Mouse (Mus musculus) heart, adult 2 months (tissue): Measurements from ENCODE around the gene Glt8d2. TPM values are rescaled to one million over a fixed set of nuclear protein-coding genes. Genes with fewer than 3 reads are reported as not detected.

Source experiments
- DNase-seq, 2 experiments: peaks; one replicate each; pipeline ENCODE4 v3.0.0; 2021
- H3K27ac ChIP-seq: fragments of 200-600 bp; 2 replicates; pipeline ENCODE4 v1.8.1; 2022
- H3K27me3 ChIP-seq: fragments of 200-500 bp; 2 replicates; pipeline ENCODE4 v1.6.1; 2012; ENCODE audit warnings: mild to moderate bottlenecking, low read length, inconsistent platforms, mixed read lengths; ENCODE audit not compliant: control insufficient read depth, insufficient read depth
- H3K36me3 ChIP-seq: fragments of 200-500 bp; 2 replicates; pipeline ENCODE4 v1.6.1; 2012; ENCODE audit warnings: low read length, inconsistent platforms; ENCODE audit not compliant: control insufficient read depth, insufficient read depth
- H3K4me1 ChIP-seq: fragments of 200-500 bp; 2 replicates; pipeline ENCODE4 v1.6.1; 2011; ENCODE audit warnings: low read length; ENCODE audit not compliant: control insufficient read depth, insufficient read depth
- H3K4me3 ChIP-seq: fragments of 200-600 bp; 2 replicates; pipeline ENCODE4 v1.8.1; 2022
- H3K79me2 ChIP-seq: fragments of 200-500 bp; replicated peaks from 2 replicates; pipeline ENCODE4 v1.6.1; 2012; ENCODE audit warnings: mild to moderate bottlenecking, inconsistent platforms, low read length, moderate library complexity, mixed read lengths; ENCODE audit not compliant: control insufficient read depth, insufficient read depth
- H3K9ac ChIP-seq: fragments of 200-500 bp; 2 replicates; pipeline ENCODE4 v1.6.1; 2012; ENCODE audit warnings: low read depth, mild to moderate bottlenecking, control low read depth, inconsistent platforms, low read length, mixed read lengths
- CTCF ChIP-seq: fragments of 200-600 bp; IDR thresholded peaks from 2 replicates; pipeline ENCODE4 v1.8.1; 2022; ENCODE audit warnings: antibody characterized with exemption, mild to moderate bottlenecking, moderate library complexity
- EP300 ChIP-seq: fragments of 200-500 bp; IDR thresholded peaks from 2 replicates; pipeline ENCODE4 v1.6.1; 2011; ENCODE audit warnings: low read depth, low read length, control low read depth; ENCODE audit not compliant: insufficient read depth
- POLR2A ChIP-seq: fragments of 200-500 bp; IDR thresholded peaks from 2 replicates; pipeline ENCODE4 v1.6.1; 2011; ENCODE audit warnings: mild to moderate bottlenecking, low read depth, low read length, control low read depth; ENCODE audit not compliant: insufficient read depth
- WGBS: fragments of 180-500 bp; shearing (Covaris S2); methylation state at CpG from one replicate; pipeline ENCODE4 v1.1.7; 2018; 5-methylcytosine and 5-hydroxymethylcytosine counted together
- intact Hi-C: fragments of 180-260 bp; cut with DNase I; formaldehyde crosslinking; loops from one replicate; pipeline ENCODE4 v1.15.1; 2025
- polyA plus RNA-seq: library from polyadenylated mRNA; depleted of rRNA; stranded (reverse); fragments of >200 nt; gene quantifications from 2 replicates; pipeline ENCODE4 v1.2.3, GENCODE M21; 2012
- total RNA-seq, 2 experiments: library from RNA; stranded (reverse); gene quantifications; 2 replicates each; pipeline ENCODE4 v1.2.3; 2021

The Glt8d2 gene
- total and polyA plus RNA-seq, 3 experiments, result 2.2 to 3.0 (median 2.8) TPM

- no peaks in the 10 kb centered on the region for H3K36me3 ChIP-seq
- H3K27me3 ChIP-seq, result no peaks in the 10 kb centered on the region
- H3K27ac ChIP-seq, result no peak overlapping the region
- peaks cover 1% of the 10 kb centered on the region for H3K4me1 ChIP-seq
- 70% methylated on average over 6 of the region's 6 CpGs for WGBS
- no peak for DNase-seq
- no peaks in the 10 kb centered on the region for H3K79me2 ChIP-seq
- intact Hi-C loops, result no loop called here
- no peak overlapping the region for H3K9ac ChIP-seq
- no peak for TF ChIP-seq EP300
- TF ChIP-seq CTCF, result no peak
- no peak for TF ChIP-seq POLR2A
- no peak overlapping the region for H3K4me3 ChIP-seq
Measured at GRCm38 (mm10) chr10:82670205-82670604, 20.2 kb downstream of the Glt8d2 start.

GRCm38 (mm10) chr10:82666436-82667234 lies 23.8 kb downstream of the Glt8d2 start:
- peaks cover 1% of the 10 kb centered on the region for H3K4me1 ChIP-seq
- intact Hi-C loops, result loop anchor here (1.0 to 5.0 kb wide), 4 partner anchors 30 to 234 kb away; partner anchors contain the start of gene Hcfc2
- H3K27me3 ChIP-seq, result no peaks in the 10 kb centered on the region
- no peaks in the 10 kb centered on the region for H3K36me3 ChIP-seq
- no peaks in the 10 kb centered on the region for H3K79me2 ChIP-seq
- peak overlapping the region; percentile 33; the same call in 1 of the 2 replicates for H3K4me3 ChIP-seq
- H3K9ac ChIP-seq, result no peak overlapping the region
- H3K27ac ChIP-seq, result no peak overlapping the region
- WGBS, result 10% methylated on average over 22 of the region's 22 CpGs
- DNase-seq, result peak; percentile 83 to 86
- TF ChIP-seq POLR2A, result no peak
- no peak for TF ChIP-seq EP300
- peak; percentile 83 for TF ChIP-seq CTCF

GRCm38 (mm10) chr10:82665951-82666350 lies 24.5 kb downstream of the Glt8d2 start:
- Histone ChIP-seq H3K27ac (no peak overlapping the region), H3K4me1 (peaks cover 1% of the 10 kb centered on the region), H3K4me3 (no peak overlapping the region), H3K9ac (no peak overlapping the region), H3K79me2 (no peaks in the 10 kb centered on the region), H3K27me3 (no peaks in the 10 kb centered on the region), H3K36me3 (no peaks in the 10 kb centered on the region)
- DNase-seq, result no peak
- TF ChIP-seq EP300 (no peak), CTCF (no peak), POLR2A (no peak)
- 59% methylated on average over 3 of the region's 3 CpGs for WGBS
- intact Hi-C loops, result loop anchor here (1.0 to 5.0 kb wide), 4 partner anchors 31 to 235 kb away; partner anchors contain the start of gene Hcfc2

GRCm38 (mm10) chr10:82663289-82663688 lies 27.2 kb downstream of the Glt8d2 start:
- Histone ChIP-seq H3K79me2 (no peaks in the 10 kb centered on the region), H3K4me1 (peaks cover 1% of the 10 kb centered on the region), H3K36me3 (no peaks in the 10 kb centered on the region), H3K4me3 (no peak overlapping the region), H3K27ac (no peak overlapping the region), H3K9ac (no peak overlapping the region), H3K27me3 (no peaks in the 10 kb centered on the region)
- TF ChIP-seq EP300 (no peak), POLR2A (no peak), CTCF (no peak)
- intact Hi-C loops, result no loop called here
- no peak for DNase-seq
- 95% methylated on average over 2 of the region's 2 CpGs for WGBS

- Histone ChIP-seq H3K4me1 (peaks cover 1% of the 10 kb centered on the region), H3K9ac (no peak overlapping the region), H3K36me3 (no peaks in the 10 kb centered on the region), H3K27me3 (no peaks in the 10 kb centered on the region), H3K79me2 (no peaks in the 10 kb centered on the region), H3K4me3 (no peak overlapping the region), H3K27ac (no peak overlapping the region)
- intact Hi-C loops, result no loop called here
- DNase-seq, result no peak
- WGBS, result 58% methylated on average over 14 of the region's 14 CpGs
- TF ChIP-seq CTCF (no peak), EP300 (no peak), POLR2A (no peak)
Measured at GRCm38 (mm10) chr10:82662267-82662990, 28.0 kb downstream of the Glt8d2 start.

GRCm38 (mm10) chr10:82661820-82662219 lies 28.6 kb downstream of the Glt8d2 start:
- Histone ChIP-seq H3K27ac (no peak overlapping the region), H3K9ac (no peak overlapping the region), H3K27me3 (no peaks in the 10 kb centered on the region), H3K79me2 (no peaks in the 10 kb centered on the region), H3K36me3 (no peaks in the 10 kb centered on the region), H3K4me1 (peaks cover 1% of the 10 kb centered on the region), H3K4me3 (no peak overlapping the region)
- WGBS, result 81% methylated on average over 8 of the region's 8 CpGs
- intact Hi-C loops, result no loop called here
- DNase-seq, result no peak
- TF ChIP-seq CTCF (no peak), EP300 (no peak), POLR2A (no peak)
